Comparison of ENCODE assay signal across 19 mouse cellular contexts in the genomic region with DNA sequence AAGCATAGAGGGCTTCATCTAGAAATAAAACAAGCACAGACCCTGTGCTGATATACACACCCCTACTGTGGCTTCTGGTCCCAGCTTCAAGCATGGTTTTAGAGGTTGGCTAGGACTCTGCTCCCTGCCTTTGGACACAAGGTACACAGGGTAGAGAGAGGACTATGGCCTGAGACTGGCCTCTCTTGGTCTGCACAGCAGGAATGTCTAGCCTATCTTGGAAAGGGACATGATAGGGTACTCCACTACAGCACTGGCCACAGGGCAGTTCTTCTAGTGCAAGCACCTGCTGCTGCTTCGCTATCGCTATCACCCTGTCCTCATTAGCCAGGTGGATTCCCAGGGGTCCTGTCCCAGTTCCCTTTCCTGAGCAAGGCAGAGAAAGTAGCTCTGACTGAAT. TPM values are rescaled to one million over a fixed set of nuclear protein-coding genes. Genes with fewer than 3 reads are reported as not detected.
DNase-seq lines count a peak whose midpoint lies in the region; ATAC-seq and TF ChIP-seq lines count a peak whose summit lies in the region.
"Had no signal": no experiment of that assay in that cellular context is flagged by ENCODE, and none has a peak within 500 bp of the region (broad histone marks: within the 10 kb centered on the region; RNA-seq: fewer than 3 reads in every experiment).

No protein-coding gene starts in this region.

- H3K79me2 ChIP-seq in liver, adult 2 months (ENCODE audit: control insufficient read depth, insufficient read depth, low read length), result no peaks in the 10 kb centered on the region
- no peaks in the 10 kb centered on the region for H3K79me2 ChIP-seq in CH12.LX (replicated peaks; ENCODE audit: control insufficient read depth, extremely low read depth, insufficient read depth, poor library complexity, severe bottlenecking)

- H3K4me1 ChIP-seq in hindbrain, embryonic 15.5 days (replicated peaks), result peaks cover 12% of the 10 kb centered on the region
- H3K4me1 ChIP-seq in hindbrain, embryonic 12.5 days, result peaks cover 13% of the 10 kb centered on the region
- peaks cover 3% of the 10 kb centered on the region; the same call in 1 of the 2 replicates for H3K4me1 ChIP-seq in liver, adult 2 months (ENCODE audit: control insufficient read depth, insufficient read depth, low read length)
- H3K4me1 ChIP-seq in CH12.LX (ENCODE audit: control insufficient read depth in 1 of 2, insufficient read depth in 2 of 2), result peaks cover 8 to 37% of the 10 kb centered on the region in 2 experiments; a peak in 3 of 4 replicates

- no peak for TF ChIP-seq POLR2A in liver, adult 2 months (IDR thresholded peaks at IDR 0.05; ENCODE audit: extremely low read depth, insufficient read depth, low read length)
- TF ChIP-seq POLR2A in CH12.LX (IDR thresholded peaks at IDR 0.05; ENCODE audit: low read depth, low read length), result no peak

- H3K9ac ChIP-seq in hindbrain, embryonic 15.5 days, result no peak overlapping the region
- no peak overlapping the region for H3K9ac ChIP-seq in hindbrain, embryonic 12.5 days
- no peak overlapping the region for H3K9ac ChIP-seq in liver, adult 2 months (ENCODE audit: low read depth, low read length)
- H3K9ac ChIP-seq in CH12.LX (ENCODE audit: insufficient read depth, low read depth), result no peak overlapping the region
- H3K9ac ChIP-seq: forebrain, embryonic 13.5 days; neural tube, embryonic 13.5 days had no signal

- TF ChIP-seq EP300 in CH12.LX (IDR thresholded peaks at IDR 0.05; ENCODE audit: low read length), result no peak

- dilution Hi-C loops in CH12.LX (cut with MboI; ENCODE audit: extremely low pct_ligation_motif_present, extremely low pct_unique_long_range_greater_than_20kb, low sequenced_read_pairs), result no loop called here

- ATAC-seq in hindbrain, embryonic 15.5 days (ENCODE audit: low FRiP score, low read depth), result 0 out of 2 replicates have a peak, but pooled peaks have one; percentile 6
- no peak for ATAC-seq in hindbrain, embryonic 12.5 days (ENCODE audit: low FRiP score)
- 0 out of 2 replicates have a peak, but pooled peaks have one; percentile 18 for ATAC-seq in megakaryocyte, adult 5-6 weeks (ENCODE audit: poor library complexity, severe bottlenecking)
- ATAC-seq in monocyte, adult 5-6 weeks (replicated peaks; ENCODE audit: insufficient number of reproducible peaks, low FRiP score, low TSS enrichment, poor library complexity, severe bottlenecking), result no peak
- ATAC-seq: forebrain, embryonic 13.5 days; lung, postnatal 0 days had no signal

- WGBS in hindbrain, embryonic 15.5 days, result 85% methylated on average over 2 of the region's 2 CpGs
- 98% methylated on average over 2 of the region's 2 CpGs for WGBS in hindbrain, embryonic 12.5 days
- 87% methylated on average over 2 of the region's 2 CpGs for WGBS in liver, adult 2 months

- in situ Hi-C loops in CH12.LX (cut with MboI; ENCODE audit: low pct_ligation_motif_present, low pct_unique_long_range_greater_than_20kb, low sequenced_read_pairs), result no loop called here

- no peak for TF ChIP-seq RAD21 in CH12.LX (IDR thresholded peaks at IDR 0.05; ENCODE audit: low read depth, low read length)

- DNase-seq in liver, adult 2 months (ENCODE audit: extremely low read depth, low read depth, low spot score), result peak; percentile 67
- no peak for DNase-seq in liver
- DNase-seq in CH12.LX (ENCODE audit: extremely low read depth), result no peak
- DNase-seq in left cerebral cortex, adult 2 months (ENCODE audit: extremely low spot score in 1 of 2, low spot score in 2 of 2), result no peak
- DNase-seq: adrenal gland, postnatal 25 days; cerebellum, adult 2 months; gastrocnemius, postnatal 14 days; right cerebral cortex, postnatal 25 days; thymus, postnatal 4 days had no signal

- no peaks in the 10 kb centered on the region for H3K9me3 ChIP-seq in hindbrain, embryonic 15.5 days
- H3K9me3 ChIP-seq in hindbrain, embryonic 12.5 days (replicated peaks), result no peaks in the 10 kb centered on the region
- no peaks in the 10 kb centered on the region for H3K9me3 ChIP-seq in CH12.LX (replicated peaks; ENCODE audit: low read length)
- H3K9me3 ChIP-seq: embryonic facial prominence, embryonic 10.5 days; forebrain, embryonic 13.5 days; megakaryocyte, embryonic 14.5 days; neural tube, embryonic 13.5 days had no signal

- H3K4me3 ChIP-seq in hindbrain, embryonic 15.5 days, result no peak overlapping the region
- H3K4me3 ChIP-seq in hindbrain, embryonic 12.5 days, result no peak overlapping the region
- H3K4me3 ChIP-seq in liver, adult 2 months (ENCODE audit: insufficient read depth, low read depth, low read length), result no peak overlapping the region
- no peak overlapping the region for H3K4me3 ChIP-seq in CH12.LX (replicated peaks in 1 of 3; ENCODE audit: low read depth in 2 of 3, low read length in 2 of 3, poor library complexity in 1 of 3)
- no peak overlapping the region for H3K4me3 ChIP-seq in left cerebral cortex, adult 2 months
- H3K4me3 ChIP-seq: embryonic facial prominence, embryonic 10.5 days; forebrain, embryonic 13.5 days; megakaryocyte, embryonic 14.5 days; neural tube, embryonic 13.5 days had no signal

- no peaks in the 10 kb centered on the region for H3K36me3 ChIP-seq in hindbrain, embryonic 15.5 days
- H3K36me3 ChIP-seq in hindbrain, embryonic 12.5 days, result peaks cover 3% of the 10 kb centered on the region; the same call in 1 of the 2 replicates
- no peaks in the 10 kb centered on the region for H3K36me3 ChIP-seq in liver, adult 2 months (ENCODE audit: control insufficient read depth, insufficient read depth, low read length)
- peaks cover 2 to 16% of the 10 kb centered on the region in 2 experiments for H3K36me3 ChIP-seq in CH12.LX (replicated peaks in 1 of 2; ENCODE audit: control insufficient read depth in 1 of 2, insufficient read depth in 1 of 2, low read length in 1 of 2)

- TF ChIP-seq CTCF in liver, adult 2 months (IDR thresholded peaks at IDR 0.05; ENCODE audit: low read depth, low read length), result no peak
- no peak for TF ChIP-seq CTCF in CH12.LX (conservative IDR thresholded peaks at IDR 0.05 in 1 of 2, IDR thresholded peaks at IDR 0.05 in 1 of 2; ENCODE audit: low read depth in 2 of 2, low read length in 2 of 2)
- TF ChIP-seq CTCF in left cerebral cortex, adult 2 months (IDR thresholded peaks at IDR 0.05), result no peak

- H3K27me3 ChIP-seq in hindbrain, embryonic 15.5 days, result no peaks in the 10 kb centered on the region
- H3K27me3 ChIP-seq in hindbrain, embryonic 12.5 days, result no peaks in the 10 kb centered on the region
- H3K27me3 ChIP-seq in liver, adult 2 months (ENCODE audit: control insufficient read depth, insufficient read depth, low read length), result no peaks in the 10 kb centered on the region
- no peaks in the 10 kb centered on the region for H3K27me3 ChIP-seq in CH12.LX (replicated peaks)
- H3K27me3 ChIP-seq: forebrain, embryonic 13.5 days; neural tube, embryonic 13.5 days had no signal

- H3K4me2 ChIP-seq in hindbrain, embryonic 15.5 days, result no peak overlapping the region
- no peak overlapping the region for H3K4me2 ChIP-seq in hindbrain, embryonic 12.5 days (replicated peaks)
- H3K4me2 ChIP-seq in CH12.LX (ENCODE audit: insufficient read depth, low read depth, poor library complexity, severe bottlenecking), result no peak overlapping the region
- H3K4me2 ChIP-seq: forebrain, embryonic 13.5 days; neural tube, embryonic 13.5 days had no signal

- no peak overlapping the region for H3K27ac ChIP-seq in hindbrain, embryonic 15.5 days (replicated peaks)
- H3K27ac ChIP-seq in hindbrain, embryonic 12.5 days, result no peak overlapping the region
- H3K27ac ChIP-seq in liver, adult 2 months (replicated peaks; ENCODE audit: insufficient read depth, low read depth, low read length), result no peak overlapping the region
- no peak overlapping the region for H3K27ac ChIP-seq in CH12.LX (ENCODE audit: insufficient read depth, low read depth)
- no peak overlapping the region for H3K27ac ChIP-seq in left cerebral cortex, adult 2 months
- H3K27ac ChIP-seq: embryonic facial prominence, embryonic 10.5 days; forebrain, embryonic 13.5 days; neural tube, embryonic 13.5 days had no signal

- intact Hi-C loops in left cerebral cortex, adult 2 months (cut with DNase I), result no loop called here

RNA-seq across cellular contexts. Expression of a gene that starts 2.1 kb away (rescaled TPM):
- 2.2 and 3.1 TPM in 2 replicates for polyA plus RNA-seq in hindbrain, embryonic 15.5 days (2015; fragmentation: Nextera tagmentation; extraction: Ambion mirVana)
- polyA plus RNA-seq in hindbrain, embryonic 12.5 days (2016; fragmentation: Nextera tagmentation; extraction: Ambion mirVana), result 4.8 and 5.3 TPM in 2 replicates
- total RNA-seq in liver, adult 2 months (2014; rRNA removed), result 0.09 and 0.13 TPM in 2 replicates
- 0.12 and 0.16 TPM in 2 replicates for polyA plus RNA-seq in liver, adult 2 months (2012; rRNA removed)
- 0.25 and 0.89 TPM in 2 replicates for total RNA-seq in CH12.LX (2012; rRNA removed)
- total RNA-seq in CH12.LX (2014; rRNA removed), result 0.21 and 0.72 TPM in 2 replicates
- polyA plus RNA-seq in CH12.LX (2012; ENCODE audit: insufficient read length, low read depth), result 0.59 and 0.70 TPM in 2 replicates
- 0.67 TPM in 1 of 2 replicates, not detected in the other for total RNA-seq in megakaryocyte, adult 5-6 weeks (2015)
- total RNA-seq in megakaryocyte, adult 5-6 weeks (2017), result 0.37 TPM in 1 of 2 replicates, not detected in the other
- total RNA-seq in left cerebral cortex, adult 2 months (2021), result under 1 TPM; 0.42 to 0.50 TPM
- 0.49 to 1.1 TPM in 2 of 3 replicates, not detected in the other for total RNA-seq in monocyte, adult 5-6 weeks (2017)
- total RNA-seq: heart, postnatal 25 days had no signal

RNA-seq across cellular contexts. Expression of a gene that starts 6.7 kb away (rescaled TPM):
- polyA plus RNA-seq in hindbrain, embryonic 15.5 days (2015; fragmentation: Nextera tagmentation; extraction: Ambion mirVana), result 52.1 and 53.1 TPM in 2 replicates
- 46.8 and 46.9 TPM in 2 replicates for polyA plus RNA-seq in hindbrain, embryonic 12.5 days (2016; fragmentation: Nextera tagmentation; extraction: Ambion mirVana)
- total RNA-seq in liver, adult 2 months (2014; rRNA removed), result 59.3 and 64.3 TPM in 2 replicates
- polyA plus RNA-seq in liver, adult 2 months (2012; rRNA removed), result 67.7 and 68.0 TPM in 2 replicates
- total RNA-seq in CH12.LX (2012; rRNA removed) (42.2 and 44.4 TPM in 2 replicates), CH12.LX (2014; rRNA removed) (22.9 and 23.8 TPM in 2 replicates)
- polyA plus RNA-seq in CH12.LX (2012; ENCODE audit: insufficient read length, low read depth), result 40.4 and 40.7 TPM in 2 replicates
- total RNA-seq in megakaryocyte, adult 5-6 weeks (2015), result 20.9 and 23.7 TPM in 2 replicates
- total RNA-seq in megakaryocyte, adult 5-6 weeks (2017), result 38.3 and 44.1 TPM in 2 replicates
- total RNA-seq in left cerebral cortex, adult 2 months (2021), result 10 to 100 TPM; 38.8 to 43.0 TPM
- total RNA-seq in monocyte, adult 5-6 weeks (2017), result 32.3 to 49.4 TPM (median 46.6 TPM) in 3 replicates

RNA-seq across cellular contexts. Expression of a gene that starts 9.9 kb away (rescaled TPM):
- 90.2 and 96.2 TPM in 2 replicates for polyA plus RNA-seq in hindbrain, embryonic 15.5 days (2015; fragmentation: Nextera tagmentation; extraction: Ambion mirVana)
- polyA plus RNA-seq in hindbrain, embryonic 12.5 days (2016; fragmentation: Nextera tagmentation; extraction: Ambion mirVana), result 81.7 and 94.8 TPM in 2 replicates
- total RNA-seq in liver, adult 2 months (2014; rRNA removed), result 44.9 and 57.5 TPM in 2 replicates
- polyA plus RNA-seq in liver, adult 2 months (2012; rRNA removed), result 73.7 and 77.0 TPM in 2 replicates
- 50.8 and 62.9 TPM in 2 replicates for total RNA-seq in CH12.LX (2012; rRNA removed)
- total RNA-seq in CH12.LX (2014; rRNA removed), result 54.2 and 70.3 TPM in 2 replicates
- 67.4 and 73.6 TPM in 2 replicates for polyA plus RNA-seq in CH12.LX (2012; ENCODE audit: insufficient read length, low read depth)
- 81.2 and 84.5 TPM in 2 replicates for total RNA-seq in megakaryocyte, adult 5-6 weeks (2015)
- total RNA-seq in megakaryocyte, adult 5-6 weeks (2017), result 32.8 and 37.5 TPM in 2 replicates
- total RNA-seq in left cerebral cortex, adult 2 months (2021), result 10 to 100 TPM; 43.8 to 49.5 TPM
- 64.6 to 97.8 TPM (median 65.2 TPM) in 3 replicates for total RNA-seq in monocyte, adult 5-6 weeks (2017)

RNA-seq across cellular contexts. Expression of a gene that starts 12.7 kb away (rescaled TPM):
- 21.9 and 25.6 TPM in 2 replicates for polyA plus RNA-seq in hindbrain, embryonic 15.5 days (2015; fragmentation: Nextera tagmentation; extraction: Ambion mirVana)
- polyA plus RNA-seq in hindbrain, embryonic 12.5 days (2016; fragmentation: Nextera tagmentation; extraction: Ambion mirVana), result 20.5 and 25.8 TPM in 2 replicates
- total RNA-seq in liver, adult 2 months (2014; rRNA removed), result 6.8 and 10.8 TPM in 2 replicates
- 33.8 and 34.4 TPM in 2 replicates for polyA plus RNA-seq in liver, adult 2 months (2012; rRNA removed)
- total RNA-seq in CH12.LX (2012; rRNA removed) (13.5 and 14.1 TPM in 2 replicates), CH12.LX (2014; rRNA removed) (5.4 and 6.1 TPM in 2 replicates)
- polyA plus RNA-seq in CH12.LX (2012; ENCODE audit: insufficient read length, low read depth), result 62.1 and 69.8 TPM in 2 replicates
- total RNA-seq in megakaryocyte, adult 5-6 weeks (2015), result 48.1 and 49.5 TPM in 2 replicates
- 11.3 and 19.4 TPM in 2 replicates for total RNA-seq in megakaryocyte, adult 5-6 weeks (2017)
- total RNA-seq in left cerebral cortex, adult 2 months (2021), result 10 to 100 TPM; 39.5 to 43.6 TPM
- 19.2 to 40.7 TPM (median 19.9 TPM) in 3 replicates for total RNA-seq in monocyte, adult 5-6 weeks (2017)

RNA-seq across cellular contexts. Expression of a gene that starts 23.7 kb away (rescaled TPM):
- 7.7 and 8.8 TPM in 2 replicates for polyA plus RNA-seq in hindbrain, embryonic 15.5 days (2015; fragmentation: Nextera tagmentation; extraction: Ambion mirVana)
- 6.2 and 6.7 TPM in 2 replicates for polyA plus RNA-seq in hindbrain, embryonic 12.5 days (2016; fragmentation: Nextera tagmentation; extraction: Ambion mirVana)
- total RNA-seq in liver, adult 2 months (2014; rRNA removed), result 2.2 and 2.8 TPM in 2 replicates
- polyA plus RNA-seq in liver, adult 2 months (2012; rRNA removed), result 4.7 and 9.2 TPM in 2 replicates
- total RNA-seq in CH12.LX (2012; rRNA removed) (27.8 and 28.1 TPM in 2 replicates), CH12.LX (2014; rRNA removed) (9.4 and 9.8 TPM in 2 replicates)
- 34.4 and 45.3 TPM in 2 replicates for polyA plus RNA-seq in CH12.LX (2012; ENCODE audit: insufficient read length, low read depth)
- total RNA-seq in megakaryocyte, adult 5-6 weeks (2015), result 30.8 and 38.1 TPM in 2 replicates
- total RNA-seq in megakaryocyte, adult 5-6 weeks (2017), result 20.0 and 21.2 TPM in 2 replicates
- total RNA-seq in left cerebral cortex, adult 2 months (2021), result 10 to 100 TPM; 35.0 to 36.7 TPM
- 15.4 to 39.1 TPM (median 16.3 TPM) in 3 replicates for total RNA-seq in monocyte, adult 5-6 weeks (2017)

Comparison
In these comparisons a context has a peak if more than half of its experiments do, and no peak if none do; other contexts are left out.
1. ATAC-seq: peak in hindbrain, embryonic 15.5 days (single experiment) and megakaryocyte, adult 5-6 weeks (single experiment); none in hindbrain, embryonic 12.5 days (single experiment) and monocyte, adult 5-6 weeks (single experiment).